Mouse (Mus musculus) embryonic facial prominence, embryonic 11.5 days (tissue): Measurements from ENCODE around the gene Smco2. TPM values are rescaled to one million over a fixed set of nuclear protein-coding genes. Genes with fewer than 3 reads are reported as not detected.

Source experiments
- ATAC-seq: fragments of 200-750 bp; cut with Nextera tagmentation; replicated peaks from 2 replicates; pipeline ENCODE4 v1.8.0; 2017; ENCODE audit warnings: low read depth; ENCODE audit not compliant: insufficient number of reproducible peaks, low FRiP score, low TSS enrichment
- DNase-seq: peaks from one replicate; pipeline ENCODE4 v3.0.0-alpha.2; 2015; ENCODE audit warnings: low spot score
- H3K27ac ChIP-seq: fragments of 300-500 bp; sonication (generic); replicated peaks from 2 replicates; pipeline ENCODE4 v1.5.1; 2014; ENCODE audit warnings: mild to moderate bottlenecking, low read depth, low read length, control low read depth
- H3K27me3 ChIP-seq: fragments of 300-500 bp; sonication (generic); 2 replicates; pipeline ENCODE4 v1.6.1; 2014; ENCODE audit warnings: mild to moderate bottlenecking, low read length, moderate library complexity, mixed read lengths; ENCODE audit not compliant: control insufficient read depth, insufficient read depth
- H3K36me3 ChIP-seq: fragments of 300-500 bp; sonication (generic); replicated peaks from 2 replicates; pipeline ENCODE4 v1.6.1; 2014; ENCODE audit warnings: low read depth, mild to moderate bottlenecking, low read length, moderate library complexity, mixed read lengths; ENCODE audit not compliant: control insufficient read depth, insufficient read depth
- H3K4me1 ChIP-seq: fragments of 300-500 bp; sonication (generic); 2 replicates; pipeline ENCODE4 v1.6.1; 2014; ENCODE audit warnings: low read length, mixed read lengths; ENCODE audit not compliant: control insufficient read depth, insufficient read depth
- H3K4me2 ChIP-seq: fragments of 300-500 bp; sonication (generic); 2 replicates; pipeline ENCODE4 v1.6.1; 2014; ENCODE audit warnings: low read depth, mild to moderate bottlenecking, control low read depth, low read length, moderate library complexity
- H3K4me3 ChIP-seq: fragments of 300-500 bp; sonication (generic); 2 replicates; pipeline ENCODE4 v1.5.1; 2014; ENCODE audit warnings: low read depth, low read length, control low read depth
- H3K9ac ChIP-seq: fragments of 300-500 bp; sonication (generic); replicated peaks from 2 replicates; pipeline ENCODE4 v1.6.1; 2014; ENCODE audit warnings: mild to moderate bottlenecking, control low read depth, low read length
- H3K9me3 ChIP-seq: fragments of 300-500 bp; sonication (generic); replicated peaks from 2 replicates; pipeline ENCODE4 v1.6.1; 2016; ENCODE audit warnings: mild to moderate bottlenecking, low read length, inconsistent platforms, mixed read lengths; ENCODE audit not compliant: control insufficient read depth
- WGBS: fragments of 180-500 bp; shearing (Covaris S2); extraction: QIAGEN DNeasy Blood & Tissue Kit; methylation state at CpG from one replicate; pipeline ENCODE4 v1.1.7; 2014; 5-methylcytosine and 5-hydroxymethylcytosine counted together
- polyA plus RNA-seq: library from polyadenylated mRNA; unstranded; fragments of >200 nt; fragmentation: Nextera tagmentation; extraction: Ambion mirVana; gene quantifications from 2 replicates; pipeline ENCODE4 v1.2.1, GENCODE M21; 2014

Smco2 gene
- polyA plus RNA-seq, 1 experiment from 2014 or later, result not detected

DNA sequence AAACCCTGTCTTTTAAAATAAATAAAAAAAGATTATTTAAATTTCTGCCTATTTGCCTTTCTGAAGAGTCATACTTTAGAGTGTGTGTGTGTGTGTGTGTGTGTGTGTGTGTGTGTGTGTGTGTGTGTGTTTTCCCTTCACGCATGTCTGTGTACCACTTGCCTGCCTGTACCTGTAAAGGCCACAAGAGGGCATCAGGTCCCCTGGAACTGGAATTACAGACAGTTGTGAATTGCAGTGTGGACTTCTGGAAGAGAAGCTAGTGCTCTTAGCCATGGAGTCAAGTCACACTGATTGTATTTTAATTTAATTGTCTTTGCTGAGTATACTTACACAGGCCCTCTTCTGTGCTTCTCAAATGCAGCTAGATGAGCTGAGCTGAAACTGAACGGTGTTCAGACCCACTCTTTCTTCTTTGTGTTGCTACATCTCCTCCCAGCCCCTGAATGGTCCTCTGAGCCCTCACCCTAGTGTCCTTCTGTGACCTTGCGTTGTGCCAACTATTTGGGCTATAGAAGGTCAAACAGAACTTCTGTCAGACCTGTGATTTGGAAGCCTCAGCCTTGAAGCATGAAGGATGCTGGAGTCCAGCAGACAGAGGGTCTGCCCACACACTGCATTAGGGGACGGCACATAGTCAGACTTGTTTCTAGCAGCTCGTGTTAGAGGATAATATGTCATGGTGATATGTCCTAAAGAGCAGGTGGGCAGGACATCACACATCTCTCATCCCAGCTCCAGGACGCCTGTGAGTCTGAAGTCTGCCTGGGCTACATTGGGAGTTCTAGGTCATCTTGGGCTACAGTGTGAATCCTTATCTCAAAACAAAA lies 16.2 kb upstream of the Smco2 start:
- Histone ChIP-seq H3K27me3 (no peaks in the 10 kb centered on the region), H3K4me3 (no peak overlapping the region), H3K4me2 (no peak overlapping the region), H3K9ac (no peak overlapping the region), H3K4me1 (no peaks in the 10 kb centered on the region), H3K9me3 (no peaks in the 10 kb centered on the region), H3K27ac (no peak overlapping the region), H3K36me3 (no peaks in the 10 kb centered on the region)
- WGBS, result 73% methylated on average over 6 of the region's 6 CpGs
- ATAC-seq, result 0 out of 2 replicates have a peak, but pooled peaks have one; percentile 44
- DNase-seq, result peak; percentile 79

DNA sequence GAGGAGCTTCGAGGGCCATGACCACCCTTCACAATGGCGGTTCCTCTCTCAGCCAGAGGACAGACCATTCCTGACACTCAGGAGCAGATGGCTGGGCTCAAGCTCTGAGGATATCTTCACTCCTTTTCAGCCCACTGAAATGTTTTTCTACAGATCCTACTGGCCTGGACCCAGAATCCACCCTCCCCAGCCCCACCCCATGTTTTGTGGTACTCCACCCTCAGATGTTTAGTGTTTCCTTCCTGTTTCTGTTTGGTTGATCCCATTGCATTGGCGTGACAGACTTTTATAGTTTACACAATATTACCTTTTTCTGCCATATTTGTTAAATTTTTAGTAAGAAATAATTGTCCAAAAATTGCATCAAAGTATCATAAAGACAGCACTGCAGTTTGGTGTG lies 15.6 kb upstream of the Smco2 start:
- no peak overlapping the region for H3K27ac ChIP-seq
- no peak overlapping the region for H3K4me2 ChIP-seq
- no peaks in the 10 kb centered on the region for H3K4me1 ChIP-seq
- H3K9me3 ChIP-seq, result no peaks in the 10 kb centered on the region
- DNase-seq, result no peak
- H3K9ac ChIP-seq, result no peak overlapping the region
- no peak for ATAC-seq
- no peaks in the 10 kb centered on the region for H3K36me3 ChIP-seq
- no peaks in the 10 kb centered on the region for H3K27me3 ChIP-seq
- WGBS, result 85% methylated on average over 3 of the region's 3 CpGs
- no peak overlapping the region for H3K4me3 ChIP-seq

DNA sequence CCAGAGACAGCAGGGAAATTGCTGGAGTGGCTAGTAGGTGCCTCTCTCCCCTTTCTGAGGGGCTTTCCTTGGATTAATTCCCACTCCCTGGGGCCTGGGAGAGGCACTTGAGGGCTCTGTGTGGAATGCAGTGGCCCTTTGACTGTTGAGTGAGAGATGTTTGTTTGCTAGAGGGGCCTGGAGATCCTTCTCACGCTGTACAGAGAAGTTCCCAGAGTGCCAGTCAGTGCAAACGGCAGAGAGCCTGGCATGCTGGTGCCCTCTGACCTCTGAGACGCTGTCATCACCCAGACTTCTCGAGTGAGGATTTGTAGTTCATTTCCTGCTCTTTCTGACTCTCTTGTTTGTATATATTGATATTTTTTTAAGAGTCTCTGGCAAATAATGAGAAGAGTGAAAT lies 14.1 kb upstream of the Smco2 start:
- no peak for ATAC-seq
- Histone ChIP-seq H3K27me3 (no peaks in the 10 kb centered on the region), H3K4me2 (no peak overlapping the region), H3K4me3 (no peak overlapping the region), H3K36me3 (no peaks in the 10 kb centered on the region), H3K9me3 (no peaks in the 10 kb centered on the region), H3K27ac (no peak overlapping the region), H3K4me1 (no peaks in the 10 kb centered on the region), H3K9ac (no peak overlapping the region)
- no peak for DNase-seq
- 11% methylated on average over 4 of the region's 4 CpGs for WGBS

DNA sequence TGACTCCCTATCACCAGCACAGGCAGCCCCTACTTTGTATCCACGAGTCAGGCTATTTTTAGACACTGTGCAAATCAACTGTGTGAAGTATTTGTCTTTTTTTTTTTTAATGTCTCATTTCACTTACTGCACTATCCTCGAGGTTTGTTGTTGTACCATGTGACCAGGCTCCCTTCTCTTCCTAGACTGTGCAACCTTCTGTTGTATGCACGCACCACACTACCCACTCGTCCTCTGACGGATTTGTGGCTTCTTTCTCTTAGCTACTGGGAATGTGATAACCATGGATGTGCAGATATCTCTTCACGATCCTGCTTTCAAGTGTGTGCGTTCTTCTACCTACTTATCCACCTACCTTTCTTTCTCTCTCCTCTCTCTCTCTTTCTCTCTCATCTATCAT lies 12.6 kb upstream of the Smco2 start:
- H3K27ac ChIP-seq, result no peak overlapping the region
- ATAC-seq (no peak), DNase-seq (no peak)
- no peak overlapping the region for H3K4me2 ChIP-seq
- no peaks in the 10 kb centered on the region for H3K4me1 ChIP-seq
- H3K9ac ChIP-seq, result no peak overlapping the region
- no peak overlapping the region for H3K4me3 ChIP-seq
- 83% methylated on average over 7 of the region's 7 CpGs for WGBS
- no peaks in the 10 kb centered on the region for H3K36me3 ChIP-seq
- H3K27me3 ChIP-seq, result no peaks in the 10 kb centered on the region
- no peaks in the 10 kb centered on the region for H3K9me3 ChIP-seq

DNA sequence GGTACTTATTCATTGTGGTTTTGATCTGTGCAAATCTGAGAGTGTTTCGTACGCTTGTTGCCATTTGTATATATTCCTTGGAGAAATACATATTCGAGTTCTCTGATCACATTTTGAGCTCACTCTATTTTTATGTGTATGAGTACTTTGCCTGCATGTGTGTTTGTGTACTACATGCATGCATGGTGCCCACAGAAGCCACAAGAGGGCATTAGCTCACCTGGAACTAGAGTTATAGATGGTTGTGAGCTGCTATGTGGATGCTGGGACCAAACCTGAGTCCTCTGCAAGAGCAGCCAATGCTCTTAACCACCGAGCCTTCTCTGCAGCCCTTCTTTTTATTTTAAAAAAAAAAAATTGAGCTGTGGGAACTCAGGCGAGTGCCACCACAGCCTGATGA lies 11.5 kb upstream of the Smco2 start:
- H3K4me2 ChIP-seq, result no peak overlapping the region
- no peak overlapping the region for H3K9ac ChIP-seq
- H3K27me3 ChIP-seq, result no peaks in the 10 kb centered on the region
- H3K4me3 ChIP-seq, result no peak overlapping the region
- DNase-seq (no peak), ATAC-seq (no peak)
- WGBS, result 95% methylated on average over 5 of the region's 5 CpGs
- H3K27ac ChIP-seq, result no peak overlapping the region
- no peaks in the 10 kb centered on the region for H3K36me3 ChIP-seq
- H3K4me1 ChIP-seq, result no peaks in the 10 kb centered on the region
- H3K9me3 ChIP-seq, result no peaks in the 10 kb centered on the region

DNA sequence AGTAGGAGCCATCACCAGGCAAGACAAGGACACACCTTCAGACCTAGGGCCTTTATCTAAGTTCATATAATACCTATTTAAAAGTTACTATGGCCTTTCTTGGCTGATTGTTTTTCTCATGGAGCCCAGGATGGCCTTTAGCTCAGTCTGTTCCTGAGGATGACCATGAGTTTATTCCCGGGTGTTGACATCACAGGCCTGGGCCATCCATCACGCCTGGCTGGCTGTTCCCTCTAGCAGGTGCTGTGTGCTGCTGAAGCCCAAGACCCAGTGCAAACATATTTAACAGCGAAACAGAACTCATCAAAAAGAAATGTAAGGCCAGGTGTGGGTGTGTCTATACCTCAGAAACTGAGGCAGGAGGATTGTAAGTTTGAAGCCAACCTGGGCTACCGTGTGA lies 11.0 kb upstream of the Smco2 start:
- ATAC-seq (no peak), DNase-seq (no peak)
- H3K9me3 ChIP-seq, result no peaks in the 10 kb centered on the region
- H3K4me2 ChIP-seq, result no peak overlapping the region
- 88% methylated on average over 4 of the region's 4 CpGs for WGBS
- no peaks in the 10 kb centered on the region for H3K4me1 ChIP-seq
- H3K27me3 ChIP-seq, result no peaks in the 10 kb centered on the region
- no peak overlapping the region for H3K27ac ChIP-seq
- no peak overlapping the region for H3K4me3 ChIP-seq
- no peaks in the 10 kb centered on the region for H3K36me3 ChIP-seq
- no peak overlapping the region for H3K9ac ChIP-seq

DNA sequence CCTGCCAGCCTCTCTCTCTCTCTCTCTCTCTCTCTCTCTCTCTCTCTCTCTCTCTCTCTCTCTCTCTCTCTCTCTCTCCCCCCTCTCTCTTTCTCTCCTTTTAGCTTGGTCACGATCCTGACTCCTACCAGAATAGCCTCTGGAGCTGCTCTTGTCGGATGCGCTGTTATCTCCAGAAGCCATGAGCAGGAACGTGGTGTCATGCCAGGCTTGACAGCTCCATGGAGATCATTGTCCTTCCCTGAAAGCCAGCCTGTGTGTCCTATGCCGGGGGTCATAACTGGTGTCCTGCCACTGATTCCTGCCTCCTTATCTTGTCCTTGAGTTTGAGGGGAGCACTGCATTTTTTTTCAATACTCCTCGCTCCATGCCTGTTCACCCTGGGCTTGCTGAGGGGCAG lies 5.0 kb upstream of the Smco2 start:
- Histone ChIP-seq H3K4me2 (no peak overlapping the region), H3K4me1 (no peaks in the 10 kb centered on the region), H3K27me3 (no peaks in the 10 kb centered on the region), H3K9me3 (no peaks in the 10 kb centered on the region), H3K36me3 (no peaks in the 10 kb centered on the region), H3K27ac (no peak overlapping the region), H3K4me3 (no peak overlapping the region), H3K9ac (no peak overlapping the region)
- DNase-seq (no peak), ATAC-seq (no peak)
- 89% methylated on average over 6 of the region's 6 CpGs for WGBS

DNA sequence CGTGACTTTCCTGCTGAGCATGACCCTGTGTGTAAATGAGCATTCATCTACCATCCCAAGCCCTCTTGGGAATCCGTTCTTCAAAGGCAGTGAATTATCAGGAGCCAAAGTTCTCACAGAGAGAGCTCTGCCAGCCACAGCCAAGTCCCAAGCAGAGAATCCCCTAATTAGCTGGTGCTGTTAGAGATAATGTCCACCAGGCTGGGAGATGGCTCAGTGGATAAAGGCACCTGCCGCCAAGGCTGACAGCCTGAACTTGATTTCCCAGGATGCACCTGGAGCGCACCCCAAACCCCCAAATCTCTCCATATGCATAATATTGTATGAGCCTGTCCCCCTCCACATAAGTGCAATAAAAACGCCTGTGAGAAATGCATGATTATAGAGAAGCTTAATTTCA lies 4.6 kb upstream of the Smco2 start:
- Histone ChIP-seq H3K4me2 (no peak overlapping the region), H3K9me3 (no peaks in the 10 kb centered on the region), H3K36me3 (no peaks in the 10 kb centered on the region), H3K27ac (no peak overlapping the region), H3K4me3 (no peak overlapping the region), H3K4me1 (no peaks in the 10 kb centered on the region), H3K9ac (no peak overlapping the region), H3K27me3 (no peaks in the 10 kb centered on the region)
- ATAC-seq, result no peak
- no peak for DNase-seq
- 85% methylated on average over 5 of the region's 5 CpGs for WGBS
